Mouse (Mus musculus) neural tube, embryonic 14.5 days (tissue): Measurements from ENCODE around the gene Ramp1. TPM values are rescaled to one million over a fixed set of nuclear protein-coding genes. Genes with fewer than 3 reads are reported as not detected.

Experiments used
- ATAC-seq: fragments of 200-750 bp; cut with Nextera tagmentation; 2 replicates; pipeline ENCODE4 v1.8.0; 2017; ENCODE audit warnings: low read depth, mild to moderate bottlenecking, moderate TSS enrichment, moderate library complexity
- H3K27ac ChIP-seq: fragments of 300-500 bp; sonication (generic); 2 replicates; pipeline ENCODE4 v1.5.1; 2014; ENCODE audit warnings: low read depth, mild to moderate bottlenecking, control low read depth, low read length, moderate library complexity, mixed read lengths
- H3K27me3 ChIP-seq: fragments of 300-500 bp; sonication (generic); 2 replicates; pipeline ENCODE4 v1.6.1; 2014; ENCODE audit warnings: low read length; ENCODE audit not compliant: control insufficient read depth, insufficient read depth
- H3K36me3 ChIP-seq: fragments of 300-500 bp; sonication (generic); 2 replicates; pipeline ENCODE4 v1.6.1; 2014; ENCODE audit warnings: low read length, mixed read lengths; ENCODE audit not compliant: control insufficient read depth, insufficient read depth
- H3K4me1 ChIP-seq: fragments of 300-500 bp; sonication (generic); 2 replicates; pipeline ENCODE4 v1.6.1; 2014; ENCODE audit warnings: low read length; ENCODE audit not compliant: control insufficient read depth, insufficient read depth
- H3K4me2 ChIP-seq: fragments of 300-500 bp; sonication (generic); 2 replicates; pipeline ENCODE4 v1.6.1; 2014; ENCODE audit warnings: mild to moderate bottlenecking, low read depth, low read length, control low read depth
- H3K4me3 ChIP-seq: fragments of 300-500 bp; sonication (generic); 2 replicates; pipeline ENCODE4 v1.5.1; 2014; ENCODE audit warnings: low read depth, low read length, control low read depth, mixed read lengths
- H3K9ac ChIP-seq: fragments of 300-500 bp; sonication (generic); replicated peaks from 2 replicates; pipeline ENCODE4 v1.6.1; 2014; ENCODE audit warnings: low read depth, mild to moderate bottlenecking, control low read depth, low read length, mixed read lengths
- H3K9me3 ChIP-seq: fragments of 300-500 bp; sonication (generic); 2 replicates; pipeline ENCODE4 v1.6.1; 2016; ENCODE audit warnings: low read length; ENCODE audit not compliant: control insufficient read depth
- WGBS: fragments of 180-500 bp; shearing (Covaris S2); extraction: QIAGEN DNeasy Blood & Tissue Kit; methylation state at CpG from one replicate; pipeline ENCODE4 v1.1.7; 2014; 5-methylcytosine and 5-hydroxymethylcytosine counted together
- polyA plus RNA-seq: library from polyadenylated mRNA; unstranded; fragments of >200 nt; fragmentation: Nextera tagmentation; extraction: Ambion mirVana; gene quantifications from 2 replicates; pipeline ENCODE4 v1.2.1, GENCODE M21; 2014

Ramp1 gene
- polyA plus RNA-seq, 1 experiment from 2014 or later = 15.8 TPM

DNA sequence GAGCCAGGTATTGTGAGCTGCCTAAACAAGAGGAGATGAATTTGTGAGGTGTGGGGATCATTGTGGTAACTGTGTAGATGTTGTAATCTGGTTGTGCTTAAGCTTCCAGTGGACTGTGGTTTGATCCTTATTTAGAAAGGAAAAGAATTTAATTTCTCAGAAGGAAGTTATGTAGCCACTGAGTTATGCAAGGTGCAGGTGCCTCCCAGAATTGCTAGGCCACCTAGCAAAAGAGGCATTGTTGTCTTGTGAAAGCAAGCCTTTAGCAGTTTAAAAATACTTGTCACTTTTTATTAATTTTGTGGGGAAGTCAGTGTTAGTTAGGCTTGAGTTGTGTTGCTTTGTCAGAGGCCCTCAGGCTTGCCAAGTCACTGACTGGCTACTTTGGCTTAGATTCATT lies 78.3 kb downstream of the Ramp1 start:
- ATAC-seq = no peak
- H3K4me1 ChIP-seq = no peaks in the 10 kb centered on the region
- no peaks in the 10 kb centered on the region for H3K36me3 ChIP-seq
- H3K27ac ChIP-seq = no peak overlapping the region
- H3K9me3 ChIP-seq = no peaks in the 10 kb centered on the region
- H3K9ac ChIP-seq = no peak overlapping the region
- H3K4me2 ChIP-seq = no peak overlapping the region
- no peaks in the 10 kb centered on the region for H3K27me3 ChIP-seq
- H3K4me3 ChIP-seq = no peak overlapping the region

DNA sequence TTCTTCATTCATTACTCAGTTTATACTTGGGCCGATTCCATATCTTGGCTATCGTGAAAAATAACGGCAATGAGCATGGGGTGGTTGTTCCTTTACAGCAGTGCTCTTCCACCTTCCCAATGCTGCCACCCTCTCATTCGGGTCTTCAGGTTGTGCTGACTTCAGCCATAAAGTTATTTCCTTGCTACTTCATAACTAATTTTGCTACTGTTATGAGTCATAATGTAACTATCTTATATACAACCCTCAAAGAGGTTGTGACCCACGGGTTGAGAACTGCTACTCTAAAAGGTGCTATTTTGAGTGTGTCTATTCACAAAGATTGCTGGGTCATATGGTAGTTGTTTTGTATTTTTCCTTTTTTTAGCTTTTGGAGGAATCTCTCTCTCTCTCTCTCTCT lies 80.2 kb downstream of the Ramp1 start:
- H3K9ac ChIP-seq = no peak overlapping the region
- no peaks in the 10 kb centered on the region for H3K9me3 ChIP-seq
- H3K4me3 ChIP-seq = no peak overlapping the region
- H3K4me2 ChIP-seq = no peak overlapping the region
- 0 out of 2 replicates have a peak, but pooled peaks cover 3% of the 10 kb centered on the region for H3K36me3 ChIP-seq
- WGBS = 94% methylated on average over 5 of the region's 5 CpGs
- H3K4me1 ChIP-seq = no peaks in the 10 kb centered on the region
- H3K27me3 ChIP-seq = no peaks in the 10 kb centered on the region
- no peak for ATAC-seq
- H3K27ac ChIP-seq = no peak overlapping the region

DNA sequence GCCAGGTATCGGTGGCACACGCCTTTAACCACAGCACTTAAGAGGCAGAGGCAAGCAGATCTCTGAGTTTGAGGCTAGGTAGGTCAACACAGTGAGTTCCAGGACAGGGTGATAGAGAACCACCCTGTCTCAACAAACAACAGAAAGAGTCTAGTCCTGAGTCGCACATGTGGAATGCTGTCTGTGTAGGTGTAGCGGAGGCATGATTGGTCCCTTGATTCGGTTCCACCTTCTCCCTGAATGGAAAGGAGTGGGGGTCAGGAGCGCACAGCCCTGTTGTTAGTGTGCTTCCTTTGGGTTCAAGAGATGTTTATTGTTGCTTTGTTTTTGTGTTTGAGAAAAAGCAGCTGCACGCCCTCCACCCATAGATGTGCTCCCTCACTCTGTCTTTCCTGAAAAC lies 82.9 kb downstream of the Ramp1 start:
- ATAC-seq = no peak
- Histone ChIP-seq H3K27me3 (no peaks in the 10 kb centered on the region), H3K4me2 (no peak overlapping the region), H3K36me3 (peaks cover 12% of the 10 kb centered on the region), H3K9ac (no peak overlapping the region), H3K9me3 (no peaks in the 10 kb centered on the region), H3K4me3 (no peak overlapping the region), H3K27ac (no peak overlapping the region), H3K4me1 (no peaks in the 10 kb centered on the region)
- WGBS = 90% methylated on average over 7 of the region's 7 CpGs

DNA sequence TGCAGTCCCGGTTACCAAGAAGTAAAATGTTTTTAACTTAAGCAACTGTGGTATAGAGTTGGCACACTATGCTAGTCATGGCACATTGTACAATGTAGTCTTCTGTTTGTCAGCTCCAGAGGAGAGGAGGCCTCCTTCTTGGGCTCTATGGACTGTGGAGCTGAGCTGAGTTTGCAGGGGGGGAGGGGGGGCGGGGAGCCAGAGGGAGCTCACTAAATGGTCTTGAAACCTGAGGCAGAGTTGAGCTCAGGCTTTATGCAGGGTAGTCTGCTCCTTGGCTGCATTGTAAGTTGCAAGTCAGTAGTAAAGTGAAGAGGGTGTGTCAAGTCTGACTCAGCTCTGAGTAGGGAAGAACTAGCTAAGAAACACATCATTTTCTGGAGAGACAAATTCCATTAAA lies 92.6 kb downstream of the Ramp1 start:
- peaks cover 7% of the 10 kb centered on the region for H3K36me3 ChIP-seq
- 87% methylated on average over 2 of the region's 2 CpGs for WGBS
- no peaks in the 10 kb centered on the region for H3K27me3 ChIP-seq
- no peak overlapping the region for H3K4me2 ChIP-seq
- no peak for ATAC-seq
- H3K4me1 ChIP-seq = no peaks in the 10 kb centered on the region
- H3K27ac ChIP-seq = no peak overlapping the region
- H3K9me3 ChIP-seq = no peaks in the 10 kb centered on the region
- H3K4me3 ChIP-seq = no peak overlapping the region
- no peak overlapping the region for H3K9ac ChIP-seq

Other genes starting within 250 kb of the Ramp1 start
- gene Prlh, start 226.7 kb upstream of the Ramp1 start, polyA plus RNA-seq = not detected in 2 replicates
- gene Rab17, start 210.2 kb upstream of the Ramp1 start, polyA plus RNA-seq = 0.13 TPM in 1 of 2 replicates, not detected in the other
- gene Lrrfip1, start 181.1 kb upstream of the Ramp1 start, polyA plus RNA-seq = 41.4 and 50.4 TPM in 2 replicates
- 0.06 and 0.39 TPM in 2 replicates for gene Rbm44, start 34.7 kb upstream of the Ramp1 start, polyA plus RNA-seq
- 60.2 and 61.9 TPM in 2 replicates for gene Ube2f, start 70.5 kb downstream of the Ramp1 start, polyA plus RNA-seq
- gene Scly, start 118.5 kb downstream of the Ramp1 start, polyA plus RNA-seq = 8.4 and 11.6 TPM in 2 replicates
- 0.10 and 0.11 TPM in 2 replicates for gene Espnl, start 142.3 kb downstream of the Ramp1 start, polyA plus RNA-seq
- gene Klhl30, start 171.2 kb downstream of the Ramp1 start, polyA plus RNA-seq = 0.17 TPM in 1 of 2 replicates, not detected in the other
- 0.17 TPM in 1 of 2 replicates, not detected in the other for gene Erfe, start 186.6 kb downstream of the Ramp1 start, polyA plus RNA-seq
- gene Ilkap, start 219.0 kb downstream of the Ramp1 start, polyA plus RNA-seq = 145 and 150 TPM in 2 replicates
- gene Hes6, start 234.2 kb downstream of the Ramp1 start, polyA plus RNA-seq = 100 and 101 TPM in 2 replicates